Mouse (Mus musculus) embryo, embryonic 10 days (tissue): ENCODE measurements at regions not wholly inside any gene's neighbourhood (a gene's known extent, or its start where the extent isn't known, plus 50 kb on each side); places are given as distances from the start of the nearest gene placed in this dataset.
A peak's percentile ranks its signal among the peaks of the same experiment; 100 is the strongest.

Experiments
- DNase-seq: peaks from one replicate; pipeline ENCODE4 v3.0.0-alpha.2; 2015; ENCODE audit warnings: low spot score

DNA sequence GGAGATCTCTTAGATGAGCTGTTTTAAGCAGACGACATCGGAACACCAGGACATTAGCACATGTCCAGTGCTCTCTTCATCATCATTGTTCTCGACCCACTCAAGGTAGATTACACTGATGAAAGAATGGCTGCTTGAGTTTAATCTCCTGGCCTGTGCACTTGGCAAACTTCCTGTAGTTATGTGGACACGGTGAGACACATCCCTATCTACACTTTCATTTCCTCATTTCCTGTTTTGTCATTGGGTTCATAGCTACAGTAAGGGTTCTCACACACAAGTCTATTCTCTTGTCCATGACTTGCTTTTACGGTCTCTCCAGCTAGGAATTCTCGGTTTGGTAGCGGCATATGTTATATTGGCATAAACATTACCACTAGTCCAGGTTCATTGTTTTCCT, 190.5 kb downstream of the Pdgfra start:
- no peak for DNase-seq

DNA sequence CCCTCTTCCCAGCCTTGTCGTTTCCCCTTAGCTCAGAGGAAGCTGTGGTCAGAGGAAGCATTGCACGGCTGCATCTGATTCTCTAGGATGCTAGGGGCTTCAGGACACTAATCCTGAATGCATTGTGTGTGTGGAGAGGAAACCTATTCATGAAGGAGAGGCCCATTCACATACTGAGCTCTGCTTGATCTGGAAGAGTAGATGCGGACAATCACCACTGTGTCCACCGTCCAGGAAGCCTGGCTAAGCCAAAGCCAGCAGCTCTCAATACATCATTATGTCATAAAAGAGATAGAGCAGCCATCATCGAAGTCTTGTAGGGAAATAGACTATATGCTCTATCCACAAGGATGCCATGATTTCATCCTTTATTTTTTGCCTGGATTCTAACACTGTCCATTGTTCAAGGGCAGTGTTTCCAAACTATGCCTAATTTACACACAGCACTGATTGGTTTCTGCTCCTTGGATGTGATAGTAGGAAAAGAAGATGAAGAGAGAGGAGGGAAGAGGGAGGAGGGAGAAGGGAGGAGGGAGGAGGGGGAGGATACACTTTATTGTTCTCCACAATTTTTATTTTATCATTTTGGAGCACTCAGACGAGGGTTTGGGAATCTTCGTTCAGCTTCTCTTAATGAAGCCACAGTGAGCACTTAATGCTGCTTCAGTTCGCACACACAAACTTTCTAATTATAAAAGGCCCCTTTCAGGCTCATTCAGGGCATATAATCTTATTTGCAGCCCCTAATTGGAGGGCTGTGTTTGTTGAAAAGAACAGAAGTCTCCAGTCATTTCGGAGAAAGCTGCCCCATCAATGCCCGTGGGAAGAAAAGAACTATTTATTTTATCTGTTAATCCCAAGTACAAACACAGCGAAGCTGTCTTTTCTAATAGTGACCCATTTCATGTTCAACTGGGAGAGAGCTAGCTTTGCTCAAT, 195.0 kb downstream of the Pdgfra start:
- peak; percentile 47 for DNase-seq

DNA sequence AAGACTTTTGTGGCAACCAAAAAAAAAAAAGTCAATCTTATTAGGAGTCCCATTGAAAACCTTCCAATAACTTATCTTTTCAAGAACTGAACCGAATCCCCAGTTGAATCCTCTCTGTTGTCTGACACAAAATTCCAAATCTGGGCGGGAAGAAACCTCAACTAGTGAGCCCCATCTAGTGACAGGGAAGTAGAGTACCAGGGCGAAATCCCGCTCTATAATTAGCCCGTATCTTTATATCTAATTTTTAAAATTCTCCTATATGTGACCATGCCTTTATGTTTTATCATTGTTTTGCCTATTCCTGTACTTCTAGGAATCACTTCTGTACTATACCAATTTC, 195.7 kb downstream of the Pdgfra start:
- peak; percentile 19 for DNase-seq

DNA sequence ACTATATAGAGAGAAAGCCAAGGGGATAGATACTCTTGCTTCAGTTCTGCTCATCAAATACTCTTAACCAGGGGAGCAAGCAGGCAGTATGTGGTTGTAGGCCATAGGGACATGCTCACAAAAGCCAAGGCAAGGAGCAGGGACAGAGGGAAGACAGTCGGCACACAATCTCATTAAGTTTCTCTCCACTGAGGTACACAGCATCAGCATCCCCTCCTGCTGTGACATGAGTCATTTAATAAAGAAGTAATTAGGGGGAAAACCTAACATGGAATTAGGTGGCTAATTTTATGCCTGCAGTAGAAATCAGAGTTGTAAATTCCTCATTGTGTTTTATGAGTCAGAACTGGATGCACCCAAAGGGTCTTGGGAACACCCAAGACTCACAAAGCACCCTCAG, 203.2 kb downstream of the Pdgfra start:
- DNase-seq: no peak

DNA sequence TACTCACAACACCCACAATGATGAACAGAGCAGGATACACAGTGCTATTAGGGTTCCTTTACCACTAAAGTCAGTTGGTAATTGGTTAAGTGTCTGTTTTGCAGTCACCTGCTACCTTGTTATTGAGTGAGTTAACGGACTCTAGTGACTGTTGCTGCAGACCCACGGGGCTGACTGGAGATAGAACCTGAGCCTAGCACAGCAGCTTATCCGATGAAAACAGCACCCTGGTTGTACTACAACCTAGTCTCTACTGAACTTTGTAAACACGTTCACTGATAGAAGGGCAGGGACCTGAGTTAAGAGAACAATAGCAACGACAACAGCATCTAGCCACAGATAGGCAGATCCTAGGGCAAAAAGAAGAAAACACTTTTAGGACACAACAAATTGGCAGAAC, 206.8 kb downstream of the Pdgfra start:
- no peak for DNase-seq

DNA sequence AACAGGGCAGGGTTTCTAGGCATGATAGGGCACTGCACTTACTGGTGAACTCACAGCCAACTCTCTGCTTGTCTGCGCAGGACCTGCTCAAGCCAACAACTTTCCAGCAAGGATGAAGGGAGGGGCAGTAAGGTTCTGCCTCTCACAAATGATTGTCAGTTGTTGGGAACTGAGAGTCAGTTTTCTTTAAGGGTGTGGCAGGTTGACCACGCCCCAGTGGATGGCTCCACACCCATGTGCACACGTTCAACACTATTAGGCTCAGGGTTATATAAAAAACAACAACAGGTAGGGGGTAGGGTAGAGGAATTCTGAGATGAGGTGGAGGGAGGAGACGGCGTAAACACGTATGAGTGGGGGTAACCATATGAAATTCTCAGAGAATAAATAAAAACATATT, 210.9 kb upstream of the Kit start:
- no peak for DNase-seq

DNA sequence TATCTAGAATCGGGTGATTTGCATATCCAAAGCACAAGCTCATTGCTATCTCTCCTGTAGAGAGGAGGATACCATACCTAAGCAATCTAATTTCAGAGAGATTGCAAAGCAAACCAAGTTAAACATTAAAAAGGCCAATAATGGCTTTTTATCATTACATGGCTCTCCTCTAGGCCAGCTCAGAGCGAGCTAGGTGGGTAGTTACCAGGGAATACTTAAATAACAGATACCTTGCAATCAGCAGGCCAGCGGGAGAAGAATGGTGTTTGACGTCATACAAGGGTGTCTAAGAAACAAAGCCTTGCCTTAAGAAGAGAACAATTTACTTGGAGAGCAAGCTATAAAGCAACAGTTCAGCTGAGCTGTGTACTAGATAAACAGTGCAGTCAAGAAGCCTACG, 207.4 kb upstream of the Kit start:
- DNase-seq: no peak

DNA sequence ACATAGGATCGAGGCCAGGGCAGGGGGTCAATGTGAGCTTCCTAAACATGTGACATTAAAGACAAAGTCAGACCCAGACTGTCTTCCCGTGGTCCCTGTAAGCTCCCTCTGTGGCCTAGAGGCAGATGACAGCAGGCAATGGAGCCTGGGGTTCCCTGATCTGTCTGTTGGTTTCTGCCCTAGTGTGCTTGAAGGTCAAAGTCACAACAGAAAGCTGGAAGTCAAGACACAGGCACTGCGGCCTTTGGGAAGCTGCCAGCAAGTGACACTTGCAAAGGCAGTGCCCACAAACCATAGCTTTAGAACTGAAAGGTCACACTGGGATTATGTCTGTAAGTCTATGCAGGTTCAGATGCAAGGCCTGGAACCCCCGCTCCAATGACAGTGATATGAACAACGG, 206.0 kb upstream of the Kit start:
- no peak for DNase-seq

DNA sequence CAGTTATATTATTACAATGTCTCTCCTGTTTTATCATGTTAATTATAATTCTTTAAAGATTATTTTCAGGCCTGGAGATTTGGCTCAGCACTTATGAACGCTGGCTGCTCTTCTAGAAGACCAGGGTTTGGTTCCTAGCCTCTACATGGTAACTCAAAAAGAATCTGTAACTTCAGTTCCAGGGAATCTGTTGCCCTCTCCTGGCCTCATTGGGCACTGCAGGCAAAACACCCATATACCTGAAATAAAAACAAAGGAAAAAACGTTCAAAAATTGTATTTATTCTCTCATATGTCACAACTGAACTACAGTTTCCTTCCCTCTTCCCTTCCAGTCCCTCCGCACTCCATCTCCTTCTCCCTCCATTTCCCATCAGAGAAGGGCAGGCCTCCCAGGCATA, 201.9 kb upstream of the Kit start:
- no peak for DNase-seq

DNA sequence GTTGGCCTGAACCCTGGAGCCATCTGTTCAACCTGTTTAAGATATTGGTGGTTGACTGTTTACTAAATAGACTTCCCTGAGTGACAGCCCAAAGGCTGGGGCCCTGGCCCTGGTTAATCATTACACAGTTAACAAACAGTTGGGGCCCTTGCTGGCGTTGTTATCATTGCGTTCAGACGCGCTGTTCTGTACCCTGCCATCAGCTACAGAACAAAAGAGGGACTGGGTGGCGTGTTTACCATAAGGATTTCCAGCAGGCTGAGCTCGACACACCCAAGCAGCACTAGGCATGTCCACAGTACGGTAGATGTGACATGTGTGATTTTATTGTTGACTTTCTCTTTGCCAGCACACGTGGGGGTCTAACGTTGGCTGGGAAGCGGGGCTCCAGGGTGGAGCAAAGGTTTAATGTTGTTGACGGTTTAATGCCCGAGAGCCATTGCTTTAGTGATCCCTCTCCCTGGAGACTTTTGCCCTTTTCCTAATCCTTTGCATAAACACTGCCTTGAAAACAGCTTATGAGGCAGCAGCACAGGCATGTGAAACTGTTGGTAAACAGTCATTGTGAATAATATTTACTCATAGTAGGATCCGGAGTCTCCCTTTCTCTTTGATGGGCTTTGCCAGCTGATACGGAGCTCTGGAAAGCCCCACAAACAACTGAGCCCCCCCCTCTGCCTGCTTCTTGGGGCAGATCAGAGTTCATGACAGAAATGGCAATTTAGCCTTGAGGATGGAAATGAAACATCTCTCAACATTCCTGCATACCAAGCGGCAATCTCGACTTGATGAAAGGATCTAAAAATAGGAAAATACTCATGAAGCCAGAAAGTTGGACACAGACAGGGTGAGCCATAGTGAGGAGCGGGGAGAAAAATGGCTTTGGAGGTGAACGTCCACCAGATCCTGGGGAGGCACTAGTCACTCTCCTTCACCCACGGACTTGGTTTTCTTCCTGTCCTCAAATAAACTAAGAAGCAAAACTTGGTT, 197.1 kb upstream of the Kit start:
- no peak for DNase-seq

DNA sequence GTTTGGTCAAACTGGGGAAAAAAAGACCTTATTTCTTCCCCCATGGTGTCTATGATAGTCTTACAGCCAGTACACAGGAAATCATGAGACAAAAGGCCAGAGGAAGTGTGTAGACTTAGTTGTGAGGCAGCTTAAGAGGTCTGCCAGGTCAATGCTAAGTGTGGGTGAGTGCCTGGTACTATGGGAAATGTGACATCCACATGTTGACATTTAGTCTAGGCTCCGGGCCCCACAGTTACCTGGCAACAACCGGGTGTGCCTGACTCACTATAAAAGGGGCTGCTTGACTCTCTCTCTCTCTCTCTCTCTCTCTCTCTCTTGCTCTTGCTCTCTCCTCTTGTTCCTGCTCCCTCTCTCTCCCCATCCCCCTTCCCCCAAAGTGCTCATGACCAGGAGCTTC, 196.1 kb upstream of the Kit start:
- DNase-seq: peak; percentile 15

DNA sequence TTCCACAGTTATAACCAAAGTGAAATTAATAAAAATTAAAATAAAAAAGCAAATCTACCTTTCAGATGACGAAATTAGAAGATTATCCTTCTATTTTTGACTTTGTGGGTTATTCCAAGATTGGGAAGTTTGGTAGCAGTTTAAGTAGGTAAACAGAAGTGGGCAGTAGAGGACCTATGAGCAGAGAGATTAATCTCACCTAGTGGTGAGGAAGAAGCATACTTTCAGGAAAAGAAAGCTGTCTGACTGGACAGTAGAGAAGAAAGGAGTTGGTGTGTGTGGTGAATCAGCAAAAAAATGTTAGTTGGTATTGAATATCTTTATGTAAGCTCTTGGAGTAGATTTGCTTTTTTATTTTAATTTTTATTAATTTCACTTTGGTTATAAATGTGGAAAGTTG, 194.4 kb upstream of the Kit start:
- DNase-seq: no peak

DNA sequence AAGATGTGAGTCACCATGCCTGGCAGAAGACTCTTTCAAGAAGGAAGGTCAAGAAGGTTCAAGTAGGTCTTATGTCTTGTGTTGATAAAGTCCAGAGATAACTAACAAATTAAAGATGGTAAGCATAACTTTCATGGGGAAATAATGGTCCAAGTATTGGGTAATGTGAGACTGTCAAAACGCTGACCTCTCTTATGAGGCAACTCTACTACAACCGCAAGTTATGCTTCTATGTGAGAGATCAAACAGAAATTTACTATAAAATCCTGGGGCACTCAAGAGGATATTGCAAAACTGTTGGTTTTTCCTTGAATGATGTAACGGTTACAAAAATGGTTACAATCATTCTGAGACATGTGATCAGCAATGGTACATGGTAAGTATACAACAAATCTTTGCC, 192.6 kb upstream of the Kit start:
- no peak for DNase-seq

DNA sequence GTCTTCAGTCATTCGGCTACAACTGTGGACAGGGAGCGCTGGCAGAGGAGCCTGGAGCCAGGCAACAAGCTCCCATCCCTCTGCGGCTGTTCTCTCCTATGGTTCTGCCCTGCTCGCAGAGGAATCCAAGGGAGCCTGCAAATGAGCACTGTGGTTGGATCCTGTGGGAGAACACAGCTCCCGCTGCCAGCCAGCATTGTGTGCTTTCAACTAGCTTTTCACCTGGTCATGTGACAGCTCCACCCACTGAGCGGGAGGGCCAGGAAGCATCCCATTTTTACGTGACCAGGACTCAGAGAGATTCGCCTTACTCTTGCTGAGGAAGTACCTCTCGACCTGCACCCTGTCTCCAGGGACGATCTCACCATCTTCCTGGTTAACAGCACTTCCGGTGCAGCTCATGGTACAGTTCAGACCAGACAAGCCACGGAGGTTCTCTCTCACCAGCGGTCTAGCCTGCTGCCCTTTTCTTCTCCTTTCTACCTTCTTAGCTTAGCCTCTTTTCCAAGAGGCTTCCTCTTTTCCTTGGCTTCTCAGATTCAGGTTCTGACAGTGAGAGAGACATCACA, 186.7 kb upstream of the Kit start:
- DNase-seq: no peak

DNA sequence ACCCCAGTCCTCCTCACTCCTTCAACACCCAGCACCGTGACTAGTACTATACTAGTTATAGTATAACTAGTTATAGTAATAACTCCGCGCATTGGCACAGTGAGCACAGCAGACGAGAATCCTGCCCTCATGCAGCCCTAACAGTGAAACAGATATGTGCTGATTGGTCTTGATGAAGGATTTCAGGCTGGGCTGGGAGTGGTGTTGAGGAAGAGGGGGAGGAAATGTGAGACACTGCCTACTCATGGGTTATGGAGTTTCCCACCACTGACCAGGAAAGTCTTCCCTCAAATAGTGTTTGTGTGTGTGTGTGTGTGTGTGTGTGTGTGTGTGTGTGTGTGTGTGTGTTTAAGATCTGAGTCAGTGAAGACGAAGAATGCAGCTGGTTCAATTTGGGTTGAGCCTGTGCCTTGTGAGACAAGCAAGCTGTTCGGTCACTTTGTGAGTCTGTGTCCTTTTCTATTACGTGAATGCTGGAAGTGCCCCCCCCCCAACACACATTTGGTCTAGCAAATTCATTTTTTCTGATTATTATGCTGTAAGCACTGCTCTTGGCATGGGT, 185.9 kb upstream of the Kit start:
- no peak for DNase-seq

DNA sequence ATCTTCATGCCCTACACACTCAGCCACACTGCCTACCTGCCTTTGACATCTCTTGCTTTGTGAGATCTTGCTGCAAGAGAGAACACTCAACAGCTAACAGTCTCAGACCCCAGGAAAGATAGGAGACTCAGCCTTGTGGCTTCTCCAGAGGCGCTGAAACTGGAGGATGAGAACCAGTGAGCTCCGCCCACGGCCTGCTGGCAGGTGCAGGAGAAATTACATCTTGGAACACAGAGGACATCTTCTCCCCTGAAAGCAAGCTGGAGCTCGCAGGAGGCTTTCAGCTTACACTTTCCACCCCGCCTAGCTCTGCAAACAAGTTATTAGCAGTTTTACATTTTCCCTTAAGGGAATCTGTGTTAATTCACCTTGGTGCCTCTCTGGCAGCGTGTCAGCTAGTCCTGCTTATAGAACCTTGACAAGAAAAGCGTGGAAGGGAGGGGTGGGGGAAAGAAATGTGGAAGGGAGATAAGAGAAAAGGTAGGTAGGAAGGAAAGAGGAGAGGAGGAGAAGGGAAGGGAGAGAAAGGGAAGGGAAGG, 185.2 kb upstream of the Kit start:
- no peak for DNase-seq

DNA sequence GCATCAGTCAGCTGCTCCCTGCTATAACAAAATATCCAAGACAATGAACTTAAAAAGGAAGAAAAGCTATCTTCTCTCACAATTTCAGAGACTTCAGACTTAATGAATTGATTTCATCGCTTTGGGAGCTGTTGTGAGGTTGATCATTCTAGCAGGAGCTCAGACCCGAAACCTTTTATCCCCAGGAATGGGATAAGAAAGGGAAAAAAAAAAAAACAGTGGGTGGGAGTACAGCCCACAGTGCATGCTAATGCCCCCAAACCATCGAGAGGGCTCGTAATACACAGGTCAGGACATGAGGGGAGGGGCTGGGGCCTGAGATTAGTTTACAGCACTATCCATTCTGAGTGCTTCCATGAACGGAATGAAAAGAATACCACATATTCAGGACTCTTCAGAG, 175.9 kb upstream of the Kit start:
- no peak for DNase-seq

DNA sequence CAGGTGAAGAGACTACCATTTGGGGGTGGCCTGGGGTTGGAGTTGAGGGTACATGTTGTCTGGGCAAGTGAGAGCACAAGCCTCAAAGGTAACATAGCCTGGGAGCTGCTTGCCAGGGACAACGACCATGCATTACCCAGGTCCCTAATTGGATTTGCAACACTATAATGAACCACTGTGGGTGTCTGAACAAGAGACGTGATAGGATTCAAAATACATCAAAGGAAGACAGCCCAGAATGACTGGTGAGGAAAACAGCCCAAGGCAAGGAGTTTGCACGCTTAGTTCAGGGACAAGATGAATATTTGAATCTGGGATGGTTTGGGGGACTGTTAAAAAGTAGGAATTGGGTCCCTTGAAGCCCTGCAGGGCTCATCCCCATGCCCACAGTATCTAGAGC, 173.0 kb upstream of the Kit start:
- no peak for DNase-seq

DNA sequence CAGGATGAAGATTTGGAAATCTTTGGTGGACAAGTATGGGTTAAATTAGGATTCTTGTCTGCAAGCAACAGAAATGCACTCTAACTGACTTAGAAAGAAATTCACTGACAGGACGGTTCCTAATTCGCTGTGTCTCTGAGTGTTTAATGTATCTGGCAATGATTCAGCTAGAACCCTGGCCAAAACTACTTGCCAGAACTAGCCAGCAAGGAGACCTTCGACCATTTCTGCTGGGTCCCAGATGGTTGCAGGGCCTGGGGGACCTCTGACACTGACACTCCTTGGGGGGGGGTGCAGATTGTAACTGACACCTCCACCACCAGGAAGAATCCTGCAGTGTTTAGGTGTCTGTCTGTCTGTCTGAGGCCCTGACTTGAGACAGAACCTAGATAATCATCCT, 172.1 kb upstream of the Kit start:
- no peak for DNase-seq

DNA sequence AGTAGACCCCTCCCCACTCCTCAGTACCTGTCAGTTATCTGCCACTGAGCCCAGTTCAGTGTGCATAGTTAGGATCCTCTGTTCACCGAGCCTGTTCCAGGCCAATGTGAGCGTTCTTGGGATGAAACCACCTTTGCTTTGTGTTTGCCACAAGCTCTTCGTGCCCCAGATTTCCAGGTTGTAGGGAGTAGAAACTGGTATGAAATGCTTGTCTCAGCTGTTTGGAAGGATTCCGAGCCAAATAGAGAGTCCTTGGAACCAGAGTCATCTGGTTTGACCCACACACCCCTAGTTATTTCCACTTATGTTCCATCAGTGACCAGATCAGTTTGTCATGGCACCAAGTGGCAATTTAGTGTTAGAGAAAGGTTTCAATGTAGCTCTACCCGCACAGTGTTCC, 171.2 kb upstream of the Kit start:
- no peak for DNase-seq

DNA sequence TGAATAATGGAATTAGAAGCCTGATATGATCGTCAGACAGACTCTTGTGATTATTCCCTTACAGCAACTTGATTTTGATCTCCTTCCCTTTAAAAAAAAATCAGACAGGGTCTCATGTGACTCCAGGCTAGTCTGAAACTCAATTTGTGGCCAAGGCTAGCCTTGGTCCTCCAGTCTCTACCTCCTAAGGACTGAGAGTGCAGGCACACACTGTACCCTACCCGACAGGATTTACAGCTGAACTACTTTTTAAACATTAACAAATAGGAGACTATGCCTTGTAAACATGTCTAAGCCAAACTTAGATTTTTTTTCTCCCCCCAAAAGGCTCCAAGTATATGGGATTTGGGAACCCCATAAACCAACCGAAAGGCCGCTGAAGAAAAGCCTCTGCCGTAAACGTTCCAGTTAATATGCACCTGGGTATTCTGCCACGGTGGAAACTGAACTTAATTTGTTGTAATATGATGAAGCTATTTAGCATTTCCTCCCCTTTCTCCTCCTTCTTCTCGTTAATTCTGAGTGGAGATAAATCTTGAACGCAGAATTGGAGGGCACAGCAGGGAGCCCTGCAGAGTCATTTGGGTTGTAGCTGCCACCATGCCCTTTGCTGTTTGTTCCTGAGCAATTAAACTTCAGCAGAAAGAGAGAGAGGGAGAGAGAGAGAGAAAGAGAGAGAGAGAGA, 170.0 kb upstream of the Kit start:
- no peak for DNase-seq

DNA sequence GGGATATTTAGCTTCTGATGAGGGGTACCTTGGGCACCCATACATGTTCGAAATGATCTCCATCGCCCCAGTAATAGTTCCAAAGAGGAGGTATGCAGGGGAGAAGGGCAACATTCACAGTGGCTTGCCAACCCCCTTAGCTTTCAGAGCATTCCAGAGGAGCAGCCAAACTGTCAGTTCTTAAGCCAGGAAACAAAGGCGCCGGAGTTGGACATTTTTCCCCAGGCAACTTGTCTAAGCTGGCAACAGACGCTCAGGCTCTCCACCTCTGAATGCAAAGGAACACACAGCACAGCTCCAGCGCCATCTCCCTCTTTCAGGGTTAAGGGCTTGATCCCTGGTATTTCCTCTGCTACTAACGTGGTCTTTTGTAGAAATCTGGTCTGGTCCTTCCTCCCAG, 169.2 kb upstream of the Kit start:
- peak; percentile 35 for DNase-seq
